Mouse (Mus musculus) adrenal gland, postnatal 4 days (tissue): ENCODE data around the gene Kctd3. TPM values are rescaled to one million over a fixed set of nuclear protein-coding genes. Genes with fewer than 3 reads are reported as not detected.
"Not testable (repeated sequence)": the region's sequence is repeated elsewhere in the genome, so short reads cannot be mapped to it uniquely, and the experiment has no call there.

ENCODE experiments used
- DNase-seq, 2 experiments: peaks; one replicate each; pipeline ENCODE4 v3.0.0; 2021 to 2022; ENCODE audit warnings: low spot score in 2 of 2, mixed read lengths in 2 of 2
- long read RNA-seq, 2 experiments: library from polyadenylated mRNA; stranded (forward); transcript quantifications; one replicate each; pipeline ENCODE4 v2.0.0; 2021
- total RNA-seq, 2 experiments: library from RNA; stranded (reverse); gene quantifications; 2 replicates each; pipeline ENCODE4 v1.2.3; 2021

Kctd3 gene
- total RNA-seq = 10 to 100 TPM; 43.7 to 48.6 TPM
- long read RNA-seq, experiment 1, transcript Kctd3-201 (18 exons, 3,706 nt) = major isoform, 11 of 17 reads
- long read RNA-seq, experiment 1, partial matches to known transcripts = 2 of 17 reads
- long read RNA-seq, experiment 1, other reads (novel, unspliced or antisense) = 4 of 17 reads
- long read RNA-seq, experiment 2, transcript Kctd3-201 (18 exons, 3,706 nt) = major isoform, 39 of 63 reads
- long read RNA-seq, experiment 2, partial matches to known transcripts = 10 of 63 reads
- long read RNA-seq, experiment 2, other reads (novel, unspliced or antisense) = 12 of 63 reads

GRCm38 (mm10) chr1:189007239-189007979, at the start of gene Kctd3:
Gene Kctd3, minus strand, starts transcription at chr1:189007841.
- peak; percentile 93 to 97 for DNase-seq

GRCm38 (mm10) chr1:189057425-189057824, 49.8 kb upstream of the Kctd3 start:
- no peak for DNase-seq

- no peak for DNase-seq
Measured at GRCm38 (mm10) chr1:189055933-189056332, 48.3 kb upstream of the Kctd3 start.

GRCm38 (mm10) chr1:189054941-189055551, 47.4 kb upstream of the Kctd3 start:
- no peak for DNase-seq

GRCm38 (mm10) chr1:189054191-189054590, 46.5 kb upstream of the Kctd3 start:
- DNase-seq = no peak

GRCm38 (mm10) chr1:189052189-189052588, 44.5 kb upstream of the Kctd3 start:
- DNase-seq = no peak

- DNase-seq = no peak
Measured at GRCm38 (mm10) chr1:189050122-189050521, 42.5 kb upstream of the Kctd3 start.

GRCm38 (mm10) chr1:189048331-189048730, 40.7 kb upstream of the Kctd3 start:
- no peak for DNase-seq

GRCm38 (mm10) chr1:189047918-189048317, 40.3 kb upstream of the Kctd3 start:
- no peak for DNase-seq

GRCm38 (mm10) chr1:189046831-189047230, 39.2 kb upstream of the Kctd3 start:
- no peak for DNase-seq

- DNase-seq = no peak
Measured at GRCm38 (mm10) chr1:189046301-189046700, 38.7 kb upstream of the Kctd3 start.

GRCm38 (mm10) chr1:189041261-189041660, 33.6 kb upstream of the Kctd3 start:
- DNase-seq = no peak

- DNase-seq = no peak
Measured at GRCm38 (mm10) chr1:189039348-189039747, 31.7 kb upstream of the Kctd3 start.

- not testable (repeated sequence) for DNase-seq
Measured at GRCm38 (mm10) chr1:189032817-189033216, 25.2 kb upstream of the Kctd3 start.

- DNase-seq = no peak
Measured at GRCm38 (mm10) chr1:189030975-189031374, 23.3 kb upstream of the Kctd3 start.

- no peak for DNase-seq
Measured at GRCm38 (mm10) chr1:189028267-189028666, 20.6 kb upstream of the Kctd3 start.

GRCm38 (mm10) chr1:189026885-189027284, 19.2 kb upstream of the Kctd3 start:
- DNase-seq = no peak

GRCm38 (mm10) chr1:189023701-189024080, 16.1 kb upstream of the Kctd3 start:
- no peak for DNase-seq

GRCm38 (mm10) chr1:189022925-189023700, 15.5 kb upstream of the Kctd3 start:
- no peak for DNase-seq

GRCm38 (mm10) chr1:189015372-189015771, 7.7 kb upstream of the Kctd3 start:
- DNase-seq = no peak

- no peak for DNase-seq
Measured at GRCm38 (mm10) chr1:189013587-189013921, 5.9 kb upstream of the Kctd3 start.
